Mouse (Mus musculus): ENCODE measurements around the gene Ptprk. TPM values are rescaled to one million over a fixed set of nuclear protein-coding genes. Genes with fewer than 3 reads are reported as not detected.

Gene Ptprk
- total RNA-seq, 4 experiments from 2014 or later = 48.2 to 60.4 (median 53.9) TPM

DNA sequence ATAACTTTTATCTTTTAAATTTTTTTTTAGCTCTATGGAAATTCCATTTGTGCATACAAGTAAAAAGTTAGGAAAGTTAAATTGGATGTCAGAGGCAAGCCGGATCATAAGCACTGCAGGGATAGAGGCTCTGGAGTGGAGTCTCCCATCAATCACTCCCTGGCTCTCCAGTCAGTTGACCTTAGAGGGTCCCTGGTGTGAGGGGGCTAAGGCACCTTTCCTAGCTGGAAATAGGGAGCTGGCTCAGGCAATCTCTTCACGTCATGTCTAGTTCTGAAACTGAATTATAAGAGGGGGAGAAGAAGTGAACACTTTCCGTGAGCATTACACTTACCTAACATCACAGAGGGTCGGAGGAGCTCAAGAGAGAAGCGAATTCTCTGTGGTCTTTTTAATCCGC is 110.1 kb downstream of the Ptprk start:
- DNase-seq (ENCODE audit: low spot score in 2 of 2) = no peak

DNA sequence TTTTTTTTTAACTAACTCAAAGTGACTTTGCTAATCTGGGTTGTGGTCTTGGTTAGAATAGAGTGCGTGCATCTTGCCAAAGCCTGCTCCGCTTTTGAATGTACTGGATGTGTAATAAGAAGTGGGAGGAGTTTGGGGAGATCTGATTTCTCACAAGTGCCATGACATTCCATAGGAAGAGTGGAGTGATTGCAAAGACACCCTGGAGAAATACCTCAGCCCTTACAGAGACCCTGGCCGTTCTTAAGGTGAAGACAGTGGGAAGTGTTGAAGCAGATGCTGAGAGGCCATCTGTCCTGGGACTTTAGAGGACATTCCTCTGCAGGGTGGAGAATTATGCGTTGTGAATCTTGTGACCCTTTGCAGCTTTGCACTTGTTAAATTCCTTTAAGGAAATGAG is 110.7 kb downstream of the Ptprk start:
- DNase-seq (ENCODE audit: low spot score in 2 of 2) = no peak

DNA sequence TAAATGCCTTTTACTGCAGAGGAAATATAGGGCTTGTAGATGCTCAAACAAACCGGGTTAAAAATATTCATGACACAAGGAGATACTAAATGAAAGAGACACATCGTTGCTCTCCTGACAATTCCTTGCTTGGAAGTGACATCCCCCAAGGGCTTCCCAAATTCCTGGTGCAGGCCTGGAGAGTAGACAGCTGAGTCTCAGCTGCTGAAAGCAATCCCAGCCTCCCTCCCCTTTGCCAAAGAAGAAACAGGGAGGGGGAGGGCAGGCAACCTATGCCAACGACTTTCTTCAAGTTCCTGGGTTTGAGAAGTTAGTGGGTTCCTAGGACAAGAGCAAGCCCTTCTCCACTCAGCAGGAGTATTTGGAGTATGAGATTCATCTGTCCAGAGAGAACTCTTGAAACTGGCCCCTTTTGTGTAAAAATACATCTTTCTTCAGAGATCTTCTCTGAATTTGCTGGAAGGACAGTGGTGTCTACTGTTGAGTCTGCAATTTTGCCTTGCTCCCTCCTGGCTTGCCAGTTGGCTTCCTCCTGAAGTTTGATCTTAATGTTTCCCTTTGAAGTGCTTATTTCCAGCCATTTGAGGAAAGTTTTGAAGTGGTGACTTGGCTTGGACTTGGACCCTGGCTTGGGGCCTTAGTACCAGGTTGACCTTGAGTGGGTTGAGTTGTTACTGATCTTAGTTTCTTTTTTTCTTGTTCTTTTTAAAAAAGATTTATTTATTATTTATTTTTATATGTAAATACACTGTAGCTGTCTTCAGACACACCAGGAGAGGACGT is 111.6 kb downstream of the Ptprk start:
- DNase-seq (ENCODE audit: low spot score in 2 of 2) = no peak

DNA sequence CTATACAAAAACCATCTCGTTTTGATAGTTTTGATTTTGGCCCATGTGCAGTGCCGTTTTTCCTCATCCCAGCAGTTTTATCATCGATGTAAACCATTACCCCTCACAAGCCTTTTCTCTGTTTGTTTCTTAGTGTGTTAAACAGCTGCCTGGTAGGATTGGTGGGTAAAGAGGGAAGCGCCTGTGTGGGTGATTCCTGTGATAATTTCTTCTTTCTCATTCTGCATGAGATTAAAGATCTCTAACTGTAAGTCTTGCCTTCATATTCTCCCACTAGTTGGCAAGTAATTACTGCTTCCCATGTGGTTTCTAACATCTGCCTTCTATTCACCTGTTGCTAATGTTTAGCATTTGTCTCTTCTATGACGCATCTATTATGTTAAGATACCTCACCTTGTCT is 116.8 kb downstream of the Ptprk start:
- DNase-seq (ENCODE audit: low spot score in 2 of 2) = no peak

DNA sequence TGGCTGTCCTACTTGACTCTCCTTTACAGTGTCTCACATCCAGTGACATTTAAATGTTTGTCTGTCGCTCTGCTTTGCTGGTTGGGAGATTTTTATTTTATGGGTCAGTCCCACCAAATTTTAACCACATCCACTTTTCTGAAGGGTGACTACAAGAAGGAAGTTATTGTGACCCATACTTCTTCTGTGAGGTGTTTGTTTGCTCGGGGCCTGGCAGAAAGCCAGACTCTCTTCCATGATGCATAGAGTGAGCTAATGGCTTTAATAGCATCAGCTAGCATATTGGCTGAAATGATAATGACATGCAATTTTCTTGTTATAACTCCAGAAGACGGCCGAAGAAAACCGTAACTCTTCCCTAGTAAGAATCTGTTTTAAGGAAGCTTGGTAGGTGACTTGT is 119.0 kb downstream of the Ptprk start:
- no peak for DNase-seq (ENCODE audit: low spot score in 2 of 2)

DNA sequence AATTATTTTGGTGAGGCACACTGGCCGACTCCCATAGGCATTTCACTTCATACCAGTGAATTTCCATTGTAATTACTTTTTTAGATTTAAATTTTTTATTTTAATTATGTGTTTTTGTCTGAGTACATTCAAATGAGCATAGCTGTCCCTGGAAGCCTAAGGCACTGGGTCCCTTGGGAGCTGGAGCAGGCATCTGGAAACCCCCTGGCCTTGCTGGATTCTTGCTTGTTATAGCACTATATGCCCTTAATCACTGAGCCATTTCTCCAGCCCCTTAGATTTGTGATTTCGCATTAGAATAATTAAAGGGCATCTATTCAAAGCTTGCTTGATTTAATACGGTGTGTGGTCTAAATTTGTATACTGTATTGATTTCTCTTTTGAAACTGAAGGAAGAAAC is 126.0 kb downstream of the Ptprk start:
- no peak for DNase-seq (ENCODE audit: low spot score in 2 of 2)

DNA sequence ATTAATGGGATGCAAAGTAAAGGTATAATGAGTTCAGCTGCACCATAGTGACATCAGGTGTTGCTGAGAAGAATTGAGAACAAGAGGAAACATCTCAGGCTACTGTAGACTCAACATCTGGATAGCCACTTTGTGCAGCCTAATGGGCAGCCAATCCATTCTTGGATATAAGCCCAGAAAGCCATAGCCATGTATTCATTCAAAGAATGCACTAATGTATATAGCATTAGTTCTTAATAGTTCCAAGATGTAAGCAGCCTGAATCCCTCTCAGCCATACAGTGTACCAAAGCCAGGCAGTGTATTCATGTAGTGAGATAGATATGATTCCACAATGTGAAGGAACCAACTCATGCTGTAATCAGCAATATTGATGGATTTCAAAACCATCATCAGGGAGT is 134.8 kb downstream of the Ptprk start:
- no peak for DNase-seq (ENCODE audit: low spot score in 2 of 2)

DNA sequence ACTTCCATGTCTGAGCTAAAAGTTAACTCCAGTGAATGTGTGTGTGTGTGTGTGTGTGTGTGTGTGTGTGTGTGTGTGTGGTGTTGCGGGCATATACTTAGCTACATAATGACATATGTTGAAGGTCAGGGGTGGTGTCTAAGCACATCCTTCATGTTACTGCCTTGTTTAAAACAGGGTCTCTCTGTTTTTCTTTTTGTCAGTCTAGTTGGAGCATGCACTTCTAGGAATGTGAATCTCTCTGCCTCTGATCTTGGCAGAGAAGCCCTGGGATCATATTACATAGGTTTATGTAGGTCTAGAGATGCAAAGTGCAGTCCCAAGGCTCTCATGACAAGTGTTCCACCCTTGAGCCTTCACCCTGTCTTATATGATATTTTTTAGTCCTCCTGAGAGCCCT is 137.5 kb downstream of the Ptprk start:
- DNase-seq (ENCODE audit: low spot score in 2 of 2) = no peak

DNA sequence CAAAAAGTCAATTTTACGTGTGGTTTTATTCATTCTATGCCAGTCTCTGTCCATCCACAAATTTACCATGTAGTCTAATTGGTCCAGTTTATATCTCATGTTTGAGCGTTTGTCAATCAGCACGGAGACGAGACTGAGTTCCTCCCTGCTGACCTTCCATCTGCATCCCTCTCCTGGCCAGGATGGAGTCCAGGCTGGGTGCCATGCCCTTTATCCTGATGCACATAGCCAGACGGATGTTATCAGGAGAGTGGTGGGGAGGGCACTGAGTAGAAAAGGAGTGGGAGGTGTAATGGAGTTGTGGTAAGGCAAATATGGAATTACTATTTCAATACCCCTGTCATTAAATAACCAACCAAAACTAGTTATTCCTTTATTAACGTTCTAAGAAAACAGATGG is 140.5 kb downstream of the Ptprk start:
- DNase-seq (ENCODE audit: low spot score in 2 of 2) = no peak

DNA sequence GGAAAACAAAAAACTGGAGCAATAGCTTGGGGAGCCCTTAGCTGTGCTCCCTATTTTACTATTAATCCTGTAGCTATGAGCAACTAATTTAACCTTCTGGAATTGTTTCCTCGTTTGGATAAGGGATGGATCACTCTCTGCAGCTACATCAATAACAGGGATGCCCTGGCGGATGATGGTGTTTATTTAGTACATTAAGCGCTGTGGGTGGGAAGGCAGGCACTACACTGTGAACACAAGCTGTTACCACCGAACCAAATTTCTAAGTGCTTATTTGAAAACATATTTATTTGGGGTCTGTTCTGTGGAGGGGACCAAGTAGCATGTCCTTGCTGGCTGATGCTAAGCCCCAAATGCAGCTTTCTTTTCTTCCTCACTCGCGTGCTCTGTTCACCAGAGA is 149.0 kb downstream of the Ptprk start:
- DNase-seq (ENCODE audit: low spot score in 2 of 2) = no peak

DNA sequence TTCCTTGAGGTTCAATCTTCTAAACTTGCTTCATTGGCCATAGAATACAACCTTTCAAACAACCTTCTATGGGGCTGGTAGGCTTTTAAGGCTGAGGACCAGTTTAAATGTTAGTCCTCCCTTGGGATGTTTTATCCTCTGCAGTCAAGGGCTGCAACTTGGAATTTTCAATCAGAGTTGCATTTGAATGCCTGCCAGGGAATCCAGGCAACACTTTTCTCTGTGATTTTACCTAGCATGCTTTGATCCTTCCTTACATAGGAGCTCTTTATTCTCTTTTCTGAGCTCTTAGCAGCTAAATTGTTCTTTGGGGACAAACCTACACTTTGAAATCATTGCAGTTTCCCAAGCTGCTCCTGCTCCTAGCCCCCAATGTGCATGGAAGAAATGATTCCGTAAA is 149.8 kb downstream of the Ptprk start:
- no peak for DNase-seq (ENCODE audit: low spot score in 2 of 2)

DNA sequence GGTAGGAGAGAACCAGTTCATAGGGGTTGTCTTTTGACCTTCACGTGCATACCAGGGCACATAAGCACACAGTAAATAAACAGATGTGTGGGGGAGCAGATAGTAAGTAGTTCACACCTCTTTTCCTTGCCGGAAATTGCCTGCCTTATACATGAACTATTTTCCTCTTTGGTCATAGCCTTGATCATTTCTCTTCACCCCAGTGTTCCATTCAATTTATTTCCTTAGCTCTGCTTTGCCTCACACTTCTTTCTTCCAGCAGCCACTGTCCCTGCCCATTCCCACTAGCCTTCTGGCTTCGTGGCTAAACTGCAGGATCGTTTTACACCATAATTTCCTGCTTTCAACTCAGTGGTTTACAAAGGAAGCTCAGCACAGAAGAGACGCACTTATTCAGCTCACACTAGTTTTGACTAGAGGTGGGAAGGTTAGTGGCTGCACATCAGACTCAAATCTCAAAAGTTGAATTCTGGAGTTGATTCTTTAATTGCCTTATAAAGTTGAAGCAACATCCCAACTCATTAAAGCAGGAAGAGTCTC is 151.0 kb downstream of the Ptprk start:
- no peak for DNase-seq (ENCODE audit: low spot score in 2 of 2)

DNA sequence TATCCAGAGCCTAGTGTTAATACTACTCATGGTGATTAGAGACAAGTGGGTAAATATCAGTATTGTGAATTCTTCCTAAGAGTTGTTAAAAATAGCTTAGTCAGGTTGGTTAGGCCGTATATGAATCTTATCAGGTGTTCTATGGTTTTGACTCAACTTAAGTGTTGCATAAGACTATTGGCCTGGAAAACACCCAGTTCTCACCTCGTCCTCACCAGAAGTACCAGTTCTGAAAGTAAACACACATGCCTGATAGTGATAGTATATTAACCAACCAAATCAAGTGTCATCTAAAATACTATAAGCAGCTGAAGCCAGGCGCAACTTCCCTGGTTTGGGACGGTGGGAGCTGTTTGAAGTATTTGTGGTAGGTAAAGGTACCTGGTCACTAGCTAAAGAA is 153.1 kb downstream of the Ptprk start:
- DNase-seq (ENCODE audit: low spot score in 2 of 2) = no peak

DNA sequence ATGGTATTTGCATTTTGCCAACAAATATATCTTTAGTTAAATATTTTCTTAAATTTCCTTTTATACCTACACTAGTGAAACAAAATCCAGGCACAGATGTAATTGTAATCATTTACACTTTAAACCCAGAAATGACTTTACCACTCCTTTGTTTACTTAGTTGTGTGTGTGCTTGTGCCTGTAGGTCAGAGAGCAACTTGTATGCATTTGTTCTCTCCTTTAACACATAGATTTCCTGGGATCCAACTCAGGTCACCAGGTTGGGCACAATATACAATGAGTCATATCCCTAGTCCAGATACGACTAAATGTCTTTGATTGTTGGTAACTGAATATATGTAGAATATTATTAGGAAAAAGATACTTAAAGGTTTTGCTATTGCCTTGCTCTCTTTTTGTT is 153.6 kb downstream of the Ptprk start:
- DNase-seq (ENCODE audit: low spot score in 2 of 2) = no peak

DNA sequence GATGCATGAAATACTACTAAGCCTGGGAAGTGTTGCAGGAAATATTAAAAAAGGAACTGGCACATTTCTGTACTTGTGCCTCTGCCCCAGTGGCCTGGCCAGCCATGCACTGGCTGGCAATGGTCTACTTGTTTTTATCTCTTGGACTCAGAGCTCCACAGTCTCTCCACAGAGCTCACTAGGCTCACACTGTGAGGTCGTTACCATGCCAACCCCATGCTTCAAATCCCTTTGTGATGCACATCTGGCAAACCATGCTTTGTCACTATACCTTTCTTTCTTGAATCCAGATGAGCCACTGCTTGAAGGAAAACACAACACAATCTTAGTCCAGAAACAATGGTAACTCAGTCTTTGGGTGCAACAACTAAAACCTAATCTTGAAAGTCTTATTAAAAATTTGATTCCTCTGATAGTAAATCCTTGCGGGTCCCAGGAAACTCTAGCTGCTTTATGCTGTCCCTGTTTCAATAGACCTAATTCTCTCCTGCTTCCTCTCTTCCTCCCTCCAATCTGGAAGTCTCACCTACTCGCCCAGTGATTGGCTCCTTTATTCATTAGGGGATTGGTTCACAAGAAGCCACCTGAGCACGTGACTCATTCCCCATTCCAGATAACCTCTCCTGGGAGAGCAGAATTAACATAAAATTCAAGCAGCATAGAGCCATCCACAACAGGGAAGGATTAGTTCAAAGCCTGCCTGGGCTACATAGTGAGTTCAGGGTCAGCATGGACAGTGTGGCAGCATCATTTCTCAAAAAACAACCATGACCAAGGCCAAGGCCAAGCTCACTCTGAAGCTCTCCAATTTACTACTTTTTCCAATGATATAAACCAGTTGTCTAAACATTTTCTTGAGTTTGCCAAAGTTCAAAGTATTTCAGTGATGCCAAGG is 157.9 kb downstream of the Ptprk start:
- DNase-seq (ENCODE audit: low spot score in 2 of 2) = no peak

DNA sequence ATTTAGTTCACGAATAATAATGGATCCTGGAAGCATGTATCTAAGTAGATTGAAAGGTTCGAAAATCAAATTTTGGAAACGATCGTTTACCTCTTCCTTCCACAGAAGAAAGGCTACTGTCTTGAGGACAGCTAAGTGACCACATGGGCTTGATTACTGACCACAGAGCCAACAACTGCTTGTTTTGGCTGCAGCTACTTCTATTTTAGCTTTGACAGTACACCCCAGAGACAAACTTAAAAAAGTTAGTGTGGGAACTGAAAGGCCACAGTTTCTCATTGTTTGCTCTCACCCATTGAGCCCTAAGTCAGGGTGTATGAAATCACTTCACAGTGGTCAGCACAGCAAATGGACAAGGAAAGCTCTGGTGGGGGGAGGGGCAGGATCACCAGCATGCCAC is 174.4 kb downstream of the Ptprk start:
- DNase-seq (ENCODE audit: low spot score in 2 of 2) = no peak

DNA sequence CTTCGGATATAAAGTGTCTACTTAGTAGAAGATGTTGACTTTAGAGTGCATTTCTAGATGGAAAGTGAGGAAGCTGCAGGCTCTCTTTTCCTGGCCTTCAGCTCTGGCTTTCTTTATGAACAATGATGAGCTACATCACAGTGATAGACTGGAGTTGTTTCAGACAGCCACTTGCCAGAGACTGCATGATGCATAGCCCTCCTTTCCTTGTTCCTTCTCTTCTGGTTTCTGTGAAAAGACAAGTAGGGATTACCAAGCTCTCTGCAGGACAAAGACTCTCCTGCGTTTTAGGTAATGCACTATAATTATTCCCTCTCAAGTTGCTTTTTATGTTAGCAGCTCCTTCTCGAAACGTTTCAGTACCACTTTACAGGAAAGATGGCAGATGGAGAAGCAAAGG is 176.8 kb downstream of the Ptprk start:
- no peak for DNase-seq (ENCODE audit: low spot score in 2 of 2)

DNA sequence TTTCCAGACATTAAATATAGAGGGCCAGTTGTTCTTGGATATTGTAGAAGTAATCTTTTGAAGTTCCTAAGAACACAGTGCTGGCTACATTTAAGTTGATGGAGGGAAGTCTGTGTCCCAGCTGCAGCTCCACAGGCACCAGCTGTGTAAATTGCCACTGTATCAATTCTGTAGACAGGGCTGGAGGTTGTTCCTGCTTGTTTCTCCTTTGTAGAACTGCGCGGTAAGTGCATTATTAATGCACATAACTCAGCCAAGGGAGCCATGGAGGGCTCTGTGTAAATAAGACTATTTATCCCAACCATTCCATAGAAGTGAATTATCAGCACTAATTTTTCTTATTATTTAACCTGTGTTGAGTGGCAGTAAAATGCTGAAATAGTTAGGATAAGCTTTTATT is 186.0 kb downstream of the Ptprk start:
- DNase-seq (ENCODE audit: low spot score in 2 of 2) = no peak

DNA sequence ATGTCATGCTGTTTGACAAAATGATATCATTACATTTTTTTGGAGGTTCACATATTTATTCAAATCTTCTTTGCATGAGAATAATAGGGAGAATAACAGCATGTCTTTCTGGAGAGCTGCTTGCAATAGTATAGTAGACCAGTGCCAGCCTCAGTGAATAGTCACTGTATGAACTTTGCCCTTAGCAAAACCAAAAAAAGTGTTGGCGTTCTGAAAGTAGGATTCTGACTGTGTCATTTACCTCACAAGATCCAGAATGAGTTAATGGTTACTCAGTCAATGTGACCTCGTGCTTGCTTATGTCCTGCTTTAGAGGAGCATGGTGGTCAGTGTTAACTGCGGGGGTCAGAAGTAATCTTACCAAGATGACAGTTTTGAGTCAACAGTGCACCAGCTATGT is 187.5 kb downstream of the Ptprk start:
- no peak for DNase-seq (ENCODE audit: low spot score in 2 of 2)

DNA sequence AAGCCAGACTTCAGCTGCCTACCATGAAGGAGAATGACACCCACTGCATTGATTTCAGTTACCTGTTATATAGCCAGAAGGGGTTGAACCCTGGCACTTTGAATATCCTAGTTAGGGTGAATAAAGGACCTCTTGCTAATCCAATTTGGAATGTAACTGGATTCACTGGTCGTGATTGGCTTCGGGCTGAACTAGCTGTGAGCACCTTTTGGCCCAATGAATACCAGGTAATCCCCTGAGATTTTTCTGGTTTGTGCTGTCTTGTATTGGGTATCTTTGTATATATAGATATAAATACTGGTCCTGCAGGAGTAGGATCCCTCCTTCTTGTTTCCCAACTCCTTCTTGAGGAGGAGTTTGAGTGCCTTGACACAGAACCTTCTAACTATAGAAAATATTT is 188.9 kb downstream of the Ptprk start:
- no peak for DNase-seq (ENCODE audit: low spot score in 2 of 2)

DNA sequence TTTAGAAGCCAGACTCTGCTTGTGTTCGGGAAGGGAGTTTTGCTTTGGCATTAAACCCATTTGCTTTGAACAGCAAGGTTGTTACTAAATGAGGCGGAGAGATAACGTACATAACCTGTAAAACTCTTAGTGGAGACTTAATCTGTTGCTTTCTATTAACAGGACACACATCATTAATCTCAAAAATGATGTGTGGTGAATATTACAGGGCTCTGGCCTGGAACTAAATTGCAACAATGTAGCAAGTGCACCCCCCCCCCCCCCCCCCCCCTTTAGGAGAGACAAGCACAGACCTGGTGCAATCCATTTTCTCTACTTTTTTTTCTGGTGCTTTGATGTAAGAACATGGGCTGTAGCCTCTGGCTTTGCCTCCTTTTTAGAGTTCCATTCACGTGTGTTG is 195.7 kb downstream of the Ptprk start:
- DNase-seq (ENCODE audit: low spot score in 2 of 2) = no peak

DNA sequence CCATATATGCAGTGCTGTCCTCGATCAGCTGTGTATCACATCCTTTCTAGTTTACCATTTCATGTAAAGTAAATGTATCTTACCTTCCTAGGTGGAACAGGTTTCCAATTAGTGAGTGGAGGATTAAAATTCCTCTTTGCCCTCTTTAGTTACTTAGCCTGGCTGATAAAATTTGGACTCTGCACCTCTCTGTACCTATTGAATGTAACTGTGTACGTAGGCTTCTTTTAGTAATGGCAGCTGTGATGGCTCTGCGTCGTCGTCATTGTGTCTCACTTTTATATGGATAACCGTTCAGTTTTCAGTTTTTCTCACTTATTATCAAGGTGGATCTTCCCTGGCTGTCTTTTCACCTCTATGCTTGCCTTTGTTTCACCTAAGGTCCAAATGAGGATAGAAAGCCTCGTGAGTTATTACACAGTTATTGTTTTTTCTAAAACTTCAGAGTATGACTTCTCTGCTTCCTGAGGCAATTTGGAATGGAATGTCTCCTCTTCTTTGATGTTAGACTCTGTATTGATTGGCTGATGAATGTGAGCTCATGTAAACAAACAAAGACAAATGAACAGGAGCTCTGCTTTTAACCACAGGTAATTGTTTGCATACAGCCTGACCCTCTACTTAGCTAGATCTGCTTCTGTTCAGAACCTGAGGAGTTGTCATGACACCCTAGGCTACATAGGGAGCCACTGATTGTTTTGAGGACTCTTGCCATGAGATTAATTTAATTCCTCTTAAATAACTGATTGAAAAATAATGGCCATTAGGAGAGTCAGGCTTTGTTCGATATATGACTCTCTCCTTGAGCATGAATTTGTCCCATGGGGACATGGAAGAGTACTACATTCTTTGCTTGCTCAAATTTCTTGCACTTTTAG is 197.3 kb downstream of the Ptprk start:
- no peak for DNase-seq (ENCODE audit: low spot score in 2 of 2)

Measured in left cerebral cortex, adult 8-10 months (tissue).